ENCODE assay signal across 8 mouse cellular contexts in the genomic region with DNA sequence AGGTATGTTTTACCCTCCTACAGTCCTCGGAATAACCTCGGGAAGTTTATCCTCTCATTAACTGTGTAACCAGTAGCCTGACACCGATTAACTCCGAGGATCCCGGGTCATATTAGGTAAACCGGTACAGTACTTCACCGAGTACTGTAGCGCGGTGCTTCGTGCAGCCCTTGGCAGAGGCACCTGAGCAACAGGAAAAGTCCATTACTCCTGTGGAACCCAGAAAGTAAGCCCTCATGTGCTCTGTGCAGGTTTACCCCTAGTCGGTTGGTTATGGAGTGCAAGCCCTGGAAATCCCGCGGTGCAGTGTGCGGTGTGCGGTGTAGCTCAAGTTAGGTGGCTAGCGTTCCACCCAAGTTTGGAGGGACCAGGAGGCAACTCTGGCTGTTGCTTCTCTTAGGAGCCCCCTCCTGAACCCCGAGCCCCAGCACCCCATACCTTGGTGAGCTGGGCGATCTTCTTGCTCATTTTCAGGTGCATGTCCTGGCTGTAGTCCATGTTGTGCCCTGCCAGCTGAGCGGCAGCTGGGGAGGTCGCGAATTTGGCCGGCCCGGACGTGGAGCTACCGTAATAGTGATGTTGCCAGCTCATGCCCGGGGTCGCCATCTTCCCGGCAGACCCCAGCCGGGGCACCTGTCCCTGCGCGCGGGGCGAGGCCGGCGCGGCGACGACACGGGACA. TPM values are rescaled to one million over a fixed set of nuclear protein-coding genes. Genes with fewer than 3 reads are reported as not detected.
DNase-seq lines count a peak whose midpoint lies in the region.

No protein-coding gene starts in this region.

- intact Hi-C loops in heart, postnatal 10 days (cut with DNase I), result no loop called here

- peak; percentile 49 for DNase-seq in cerebellum, adult 8-10 months
- DNase-seq in cerebellum, adult 11-12 months, result no peak
- DNase-seq in urinary bladder, adult 2 months (ENCODE audit: low spot score), result peak; percentile 23
- no peak for DNase-seq in urinary bladder, postnatal 10 days (ENCODE audit: low spot score)
- peak; percentile 5 to 13 for DNase-seq in heart, postnatal 10 days
- DNase-seq in kidney, postnatal 36 days, result peak; percentile 45 to 52
- DNase-seq in natural killer cell, adult 2 months (ENCODE audit: low spot score in 2 of 2), result peak; percentile 3 to 8
- no peak for DNase-seq in spleen, postnatal 36 days (ENCODE audit: low spot score in 2 of 2)

RNA-seq across cellular contexts. Expression of gene Fam184a, which starts 0.5 kb away (rescaled TPM):
- 2.5 and 2.8 TPM in 2 replicates for polyA plus RNA-seq in urinary bladder, adult 2 months (2012; rRNA removed)
- 1 to 10 TPM; 1.2 to 5.8 TPM for total RNA-seq in heart, postnatal 10 days (2021)

Comparison
In these comparisons a context has a peak if more than half of its experiments do, and no peak if none do; other contexts are left out.
1. DNase-seq: peak in cerebellum, adult 8-10 months (single experiment), urinary bladder, adult 2 months (single experiment), heart, postnatal 10 days (2 of 2), kidney, postnatal 36 days (2 of 2) and natural killer cell, adult 2 months (2 of 2); none in cerebellum, adult 11-12 months (single experiment), urinary bladder, postnatal 10 days (single experiment) and spleen, postnatal 36 days (0 of 2).